Mouse (Mus musculus) myocyte (in vitro differentiated cells): ENCODE measurements around the gene Cadm2.

Experiments
- CEBPB ChIP-seq: IDR thresholded peaks from 2 replicates; pipeline ENCODE4 v1.6.1; 2011; ENCODE audit warnings: mild to moderate bottlenecking, moderate library complexity; ENCODE audit not compliant: poor library complexity, insufficient read depth, severe bottlenecking
- E2F4 ChIP-seq: IDR thresholded peaks from one replicate; pipeline ENCODE4 v1.6.1; 2011; ENCODE audit warnings: mild to moderate bottlenecking, control low read depth, moderate library complexity; ENCODE audit not compliant: insufficient read depth
- MAX ChIP-seq: IDR thresholded peaks from one replicate; pipeline ENCODE4 v1.6.1; 2011; ENCODE audit warnings: low read depth, mild to moderate bottlenecking, control low read depth
- MYOD1 ChIP-seq, 3 experiments: IDR thresholded peaks; one replicate each; pipeline ENCODE4 v1.6.1; 2011; ENCODE audit warnings: control low read depth in 2 of 3, low read depth in 2 of 3, mild to moderate bottlenecking in 2 of 3, moderate library complexity in 1 of 3; ENCODE audit not compliant: insufficient read length in 2 of 3, control insufficient read depth in 1 of 3
- MYOG ChIP-seq, 3 experiments: IDR thresholded peaks; one replicate each; pipeline ENCODE4 v1.6.1; 2011; ENCODE audit warnings: control low read depth in 2 of 3, low read depth in 2 of 3, mild to moderate bottlenecking in 2 of 3; ENCODE audit not compliant: insufficient read length in 2 of 3, control insufficient read depth in 1 of 3, insufficient read depth in 1 of 3
- POLR2A ChIP-seq: IDR thresholded peaks from one replicate; pipeline ENCODE4 v1.6.1; 2011; ENCODE audit warnings: low read depth, mild to moderate bottlenecking, control low read depth, moderate library complexity; ENCODE audit not compliant: insufficient read length
- POLR2AphosphoS2 ChIP-seq: IDR thresholded peaks from one replicate; pipeline ENCODE4 v1.6.1; 2011; ENCODE audit warnings: low read depth, control low read depth; ENCODE audit not compliant: insufficient read length
- SRF ChIP-seq: IDR thresholded peaks from one replicate; pipeline ENCODE4 v1.6.1; 2011; ENCODE audit warnings: low read depth; ENCODE audit not compliant: control insufficient read depth, insufficient read length
- USF1 ChIP-seq: IDR thresholded peaks from one replicate; pipeline ENCODE4 v1.6.1; 2011; ENCODE audit warnings: low read depth, mild to moderate bottlenecking, control low read depth, moderate library complexity

GRCm38 (mm10) chr16:66968336-66968735, 652.4 kb downstream of the Cadm2 start:
- TF ChIP-seq POLR2A, result no peak
- TF ChIP-seq MAX, result no peak
- TF ChIP-seq USF1, result no peak
- TF ChIP-seq E2F4, result no peak
- no peak for TF ChIP-seq MYOD1 (IDR thresholded peaks at IDR 0.05; ENCODE audit: control insufficient read depth in 1 of 3, insufficient read length in 2 of 3, low read depth in 2 of 3)
- no peak for TF ChIP-seq MYOG (IDR thresholded peaks at IDR 0.05; ENCODE audit: control insufficient read depth in 1 of 3, insufficient read depth in 1 of 3, insufficient read length in 2 of 3, low read depth in 2 of 3)
- TF ChIP-seq POLR2AphosphoS2, result no peak
- no peak for TF ChIP-seq SRF
- no peak for TF ChIP-seq CEBPB
